Mouse (Mus musculus) cerebellum, adult 2 months (tissue): ENCODE data around the gene Mprip.

Source experiments
- CTCF ChIP-seq: fragments of 200-500 bp; IDR thresholded peaks from 2 replicates; pipeline ENCODE4 v1.5.1; 2011; ENCODE audit warnings: low read depth, mild to moderate bottlenecking, control low read depth, low read length, moderate library complexity, borderline replicate concordance; ENCODE audit not compliant: insufficient read depth
- POLR2A ChIP-seq: fragments of 200-500 bp; IDR thresholded peaks from 2 replicates; pipeline ENCODE4 v1.6.1; 2011; ENCODE audit warnings: low read length, control low read depth, borderline replicate concordance; ENCODE audit not compliant: insufficient read depth

DNA sequence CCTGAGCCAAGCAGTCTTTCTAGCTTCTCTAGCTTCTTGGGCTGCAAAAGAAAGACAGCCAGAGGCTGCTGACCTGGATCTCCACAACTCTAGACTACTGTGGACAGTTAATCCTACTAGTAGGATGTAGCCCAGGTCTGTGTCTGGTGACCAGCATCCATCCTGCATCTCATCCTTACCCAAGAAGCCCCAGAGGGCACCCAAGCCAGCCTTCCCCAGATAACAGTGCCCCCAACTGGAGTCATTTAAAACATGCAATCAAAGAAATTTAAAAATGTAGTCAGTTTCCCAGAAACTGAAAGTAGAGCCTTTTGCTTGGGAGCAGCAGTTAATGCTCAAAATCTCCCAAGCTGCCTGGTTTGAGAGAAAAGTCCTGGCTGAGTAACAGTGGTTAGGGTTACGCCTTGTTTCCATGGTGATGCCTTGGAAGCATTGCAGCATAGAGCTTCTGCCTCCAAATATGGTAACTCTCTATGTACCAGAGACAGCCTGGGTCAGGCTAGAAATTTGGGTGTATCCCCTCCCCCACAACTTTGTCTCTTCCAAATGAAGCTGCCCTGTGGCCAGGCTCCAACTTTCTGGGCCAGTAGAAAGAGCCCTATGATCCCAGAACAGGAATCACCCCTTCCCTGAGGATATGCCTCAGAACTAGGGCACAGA lies 71.4 kb downstream of the Mprip start:
- TF ChIP-seq CTCF (peak; percentile 18; the same call in 1 of the 2 replicates), POLR2A (no peak)
